Mouse (Mus musculus) heart, embryonic 11.5 days (tissue): ENCODE data around the gene Srebf2. TPM values are rescaled to one million over a fixed set of nuclear protein-coding genes. Genes with fewer than 3 reads are reported as not detected.

ENCODE experiments used
- ATAC-seq: fragments of 200-750 bp; cut with Nextera tagmentation; replicated peaks from 2 replicates; pipeline ENCODE4 v1.8.0; 2017; ENCODE audit warnings: moderate library complexity; ENCODE audit not compliant: insufficient number of reproducible peaks, low FRiP score, low TSS enrichment
- H3K27ac ChIP-seq: fragments of 300-500 bp; sonication (generic); 2 replicates; pipeline ENCODE4 v1.5.1; 2014; ENCODE audit warnings: mild to moderate bottlenecking, low read depth, low read length
- H3K27me3 ChIP-seq: fragments of 300-500 bp; sonication (generic); 2 replicates; pipeline ENCODE4 v1.6.1; 2014; ENCODE audit warnings: mild to moderate bottlenecking, low read length, mixed read lengths; ENCODE audit not compliant: control insufficient read depth, insufficient read depth
- H3K36me3 ChIP-seq: fragments of 300-500 bp; sonication (generic); 2 replicates; pipeline ENCODE4 v1.6.1; 2014; ENCODE audit warnings: mild to moderate bottlenecking, low read length, moderate library complexity, mixed read lengths; ENCODE audit not compliant: control insufficient read depth, insufficient read depth
- H3K4me1 ChIP-seq: fragments of 300-500 bp; sonication (generic); 2 replicates; pipeline ENCODE4 v1.6.1; 2014; ENCODE audit warnings: low read length; ENCODE audit not compliant: control insufficient read depth, insufficient read depth
- H3K4me2 ChIP-seq: fragments of 300-500 bp; sonication (generic); 2 replicates; pipeline ENCODE4 v1.6.1; 2014; ENCODE audit warnings: mild to moderate bottlenecking, moderate library complexity
- H3K4me3 ChIP-seq: fragments of 300-500 bp; sonication (generic); 2 replicates; pipeline ENCODE4 v1.5.1; 2014; ENCODE audit warnings: low read depth, low read length
- H3K9ac ChIP-seq: fragments of 300-500 bp; sonication (generic); 2 replicates; pipeline ENCODE4 v1.6.1; 2014; ENCODE audit warnings: mild to moderate bottlenecking, low read depth, low read length, moderate library complexity
- H3K9me3 ChIP-seq: fragments of 300-500 bp; sonication (generic); replicated peaks from 2 replicates; pipeline ENCODE4 v1.6.1; 2016; ENCODE audit warnings: low read length; ENCODE audit not compliant: control insufficient read depth
- WGBS: fragments of 180-500 bp; shearing (Covaris S2); extraction: QIAGEN DNeasy Blood & Tissue Kit; methylation state at CpG from one replicate; pipeline ENCODE4 v1.1.7; 2014; ENCODE audit not compliant: insufficient replicate concordance; 5-methylcytosine and 5-hydroxymethylcytosine counted together
- polyA plus RNA-seq: library from polyadenylated mRNA; unstranded; fragments of >200 nt; fragmentation: Nextera tagmentation; extraction: Ambion mirVana; gene quantifications from 2 replicates; pipeline ENCODE4 v1.2.1, GENCODE M21; 2014

Gene Srebf2
- polyA plus RNA-seq, 1 experiment from 2014 or later = 82.3 TPM

DNA sequence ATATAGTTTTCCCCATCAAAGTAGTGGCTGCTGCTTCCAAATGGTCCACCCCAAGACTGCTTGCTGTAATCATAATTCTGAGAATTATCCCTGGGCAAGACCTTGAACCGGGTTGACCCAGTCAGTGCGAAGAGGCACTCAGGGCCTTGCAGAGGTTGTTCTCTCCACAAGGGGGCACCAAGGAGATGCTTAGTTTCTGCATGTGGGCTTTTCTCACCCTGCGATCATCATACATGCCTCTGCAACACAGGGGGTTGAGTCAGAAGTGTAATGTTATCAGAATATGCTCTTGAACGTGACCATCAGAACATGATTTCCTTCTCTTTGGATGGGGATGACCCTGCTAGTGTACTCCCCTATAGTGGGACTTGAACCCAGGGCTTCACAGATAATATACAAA lies 8.4 kb upstream of the Srebf2 start:
- Histone ChIP-seq H3K4me1 (peaks cover 18% of the 10 kb centered on the region), H3K4me2 (no peak overlapping the region), H3K9ac (no peak overlapping the region), H3K9me3 (no peaks in the 10 kb centered on the region), H3K27me3 (no peaks in the 10 kb centered on the region), H3K27ac (no peak overlapping the region), H3K4me3 (no peak overlapping the region), H3K36me3 (no peaks in the 10 kb centered on the region)
- ATAC-seq = no peak
- 62% methylated on average over 4 of the region's 4 CpGs for WGBS

GRCm38 (mm10) chr15:82139196-82139595 lies 7.8 kb upstream of the Srebf2 start:
- WGBS = 82% methylated on average over 8 of the region's 8 CpGs
- Histone ChIP-seq H3K4me3 (no peak overlapping the region), H3K36me3 (no peaks in the 10 kb centered on the region), H3K27me3 (no peaks in the 10 kb centered on the region), H3K9me3 (no peaks in the 10 kb centered on the region), H3K27ac (no peak overlapping the region), H3K9ac (no peak overlapping the region), H3K4me2 (no peak overlapping the region), H3K4me1 (peaks cover 18% of the 10 kb centered on the region)
- no peak for ATAC-seq

DNA sequence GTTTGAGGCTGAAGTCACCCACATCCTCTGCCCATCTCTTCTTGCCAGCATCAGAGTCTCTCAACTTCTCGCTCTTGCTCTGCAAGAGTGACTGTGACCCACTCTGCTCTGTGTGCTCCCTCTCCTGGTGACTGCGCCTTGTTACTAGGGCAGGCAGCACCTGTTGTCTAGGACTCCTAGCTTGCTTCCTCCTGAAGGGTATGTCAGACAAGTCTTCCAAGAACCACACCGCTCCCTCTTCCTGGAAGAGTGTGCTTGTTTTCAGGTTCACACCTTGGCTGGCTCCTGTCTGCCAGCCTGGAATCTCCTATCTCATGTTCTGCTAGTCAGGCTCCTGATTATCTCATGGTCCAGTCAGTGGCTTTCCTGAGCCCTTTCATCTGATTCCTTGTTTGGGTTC lies 6.6 kb upstream of the Srebf2 start:
- ATAC-seq = no peak
- H3K9ac ChIP-seq = no peak overlapping the region; the same call in 1 of the 2 replicates
- H3K4me1 ChIP-seq = peaks cover 20% of the 10 kb centered on the region
- H3K9me3 ChIP-seq = no peaks in the 10 kb centered on the region
- no peak overlapping the region for H3K4me2 ChIP-seq
- 52% methylated on average over 3 of the region's 3 CpGs for WGBS
- no peaks in the 10 kb centered on the region for H3K36me3 ChIP-seq
- H3K27ac ChIP-seq = peak overlapping the region; percentile 46; the same call in 1 of the 2 replicates
- H3K4me3 ChIP-seq = no peak overlapping the region
- no peaks in the 10 kb centered on the region for H3K27me3 ChIP-seq

DNA sequence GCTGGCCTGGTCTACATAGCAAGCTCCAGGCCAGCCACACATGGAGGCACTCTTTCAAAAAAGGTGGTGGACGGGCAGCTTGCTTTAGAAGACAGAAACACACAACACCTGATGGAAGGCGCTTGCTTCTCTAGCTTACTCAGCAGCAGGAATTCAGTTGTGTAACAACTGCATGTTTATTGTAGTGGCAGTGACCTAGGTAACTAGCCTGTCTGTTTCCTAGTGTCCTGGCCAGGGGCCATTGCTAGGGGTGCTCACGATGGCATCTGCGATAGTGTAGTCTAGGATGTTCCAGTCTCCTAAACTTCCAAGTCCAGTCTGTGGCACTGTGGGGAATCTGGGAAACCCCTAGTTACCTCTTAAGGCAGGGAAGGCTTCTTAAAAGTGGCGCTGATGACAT lies 2.8 kb upstream of the Srebf2 start:
- H3K4me1 ChIP-seq = peaks cover 36% of the 10 kb centered on the region
- no peaks in the 10 kb centered on the region for H3K36me3 ChIP-seq
- no peak overlapping the region for H3K4me2 ChIP-seq
- H3K9me3 ChIP-seq = no peaks in the 10 kb centered on the region
- no peak overlapping the region for H3K9ac ChIP-seq
- ATAC-seq = no peak
- whole genome bisulfite sequencing = 86% methylated on average over 5 of the region's 5 CpGs
- no peaks in the 10 kb centered on the region for H3K27me3 ChIP-seq
- H3K4me3 ChIP-seq = no peak overlapping the region
- H3K27ac ChIP-seq = no peak overlapping the region

GRCm38 (mm10) chr15:82145408-82145807 lies 1.6 kb upstream of the Srebf2 start:
- Histone ChIP-seq H3K36me3 (no peaks in the 10 kb centered on the region), H3K9me3 (no peaks in the 10 kb centered on the region), H3K9ac (no peak overlapping the region), H3K4me3 (no peak overlapping the region), H3K4me2 (no peak overlapping the region), H3K27ac (peak overlapping the region; percentile 91), H3K4me1 (peaks cover 34% of the 10 kb centered on the region), H3K27me3 (no peaks in the 10 kb centered on the region)
- no peak for ATAC-seq
- 21% methylated on average over 2 of the region's 2 CpGs for WGBS

DNA sequence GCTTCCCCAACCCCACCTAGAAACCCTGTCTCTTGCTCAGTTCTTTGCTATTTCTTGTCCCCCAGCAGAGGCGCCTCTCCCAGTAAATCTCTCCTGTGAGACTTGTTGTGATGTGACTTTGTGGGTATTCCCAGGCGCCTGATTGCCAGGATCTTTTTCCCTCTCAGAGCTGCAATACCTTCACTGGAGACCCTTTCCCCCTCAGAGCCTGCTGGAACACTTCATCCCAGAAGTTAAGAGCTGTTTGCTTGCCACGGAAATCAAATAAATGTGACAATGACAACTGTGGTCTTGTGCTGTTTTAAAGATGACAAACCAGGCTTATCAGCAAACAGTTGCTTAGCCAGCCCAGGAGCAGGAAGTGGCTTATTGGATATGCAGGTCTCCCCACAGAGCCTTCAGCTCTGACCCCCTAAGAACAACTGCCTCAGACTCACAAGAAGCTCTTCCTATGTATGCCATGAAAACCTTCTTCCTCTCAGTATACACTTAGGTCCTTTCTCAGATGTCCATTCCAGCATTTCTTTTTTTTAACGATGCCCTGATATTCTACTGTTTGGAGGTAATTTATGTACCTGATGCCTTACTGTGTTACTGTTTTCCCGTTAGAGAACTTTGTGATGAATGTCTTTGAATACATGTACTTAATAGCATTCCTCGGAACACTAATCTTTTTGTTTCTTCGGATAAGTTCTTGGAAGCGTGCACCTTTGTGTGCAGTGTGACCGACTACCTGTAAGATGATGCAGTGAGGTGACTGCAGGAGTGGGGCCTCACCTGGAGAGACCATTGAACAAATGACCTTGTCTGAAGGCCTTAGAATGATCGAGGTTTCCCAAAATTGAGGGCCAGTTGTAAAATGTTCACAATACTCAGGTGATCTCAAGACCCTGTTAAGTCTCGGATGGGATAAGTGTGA lies 871 bp upstream of the Srebf2 start:
- peak overlapping the region; percentile 93 for H3K4me2 ChIP-seq
- peak overlapping the region; percentile 0; the same call in 1 of the 2 replicates for H3K9ac ChIP-seq
- peak overlapping the region; percentile 91 for H3K27ac ChIP-seq
- H3K4me3 ChIP-seq = peak overlapping the region; percentile 84
- H3K36me3 ChIP-seq = no peaks in the 10 kb centered on the region
- WGBS = 15% methylated on average over 11 of the region's 11 CpGs
- H3K4me1 ChIP-seq = peaks cover 27% of the 10 kb centered on the region
- no peak for ATAC-seq
- H3K27me3 ChIP-seq = no peaks in the 10 kb centered on the region
- no peaks in the 10 kb centered on the region for H3K9me3 ChIP-seq

GRCm38 (mm10) chr15:82147611-82148111 lies 680 bp downstream of the Srebf2 start:
- peaks cover 21% of the 10 kb centered on the region for H3K4me1 ChIP-seq
- peak overlapping the region; percentile 84 for H3K4me3 ChIP-seq
- peak overlapping the region; percentile 93 for H3K4me2 ChIP-seq
- peak overlapping the region; percentile 90 for H3K9ac ChIP-seq
- WGBS = under 1% methylated on average over 50 of the region's 50 CpGs
- H3K27ac ChIP-seq = peak overlapping the region; percentile 88
- no peaks in the 10 kb centered on the region for H3K27me3 ChIP-seq
- no peaks in the 10 kb centered on the region for H3K36me3 ChIP-seq
- peak; percentile 7; the same call in 1 of the 2 replicates for ATAC-seq
- no peaks in the 10 kb centered on the region for H3K9me3 ChIP-seq

GRCm38 (mm10) chr15:82148510-82148911 lies 1.5 kb downstream of the Srebf2 start:
- Histone ChIP-seq H3K36me3 (no peaks in the 10 kb centered on the region), H3K4me2 (peak overlapping the region; percentile 93), H3K27me3 (no peaks in the 10 kb centered on the region), H3K9ac (peak overlapping the region; percentile 90), H3K4me1 (peaks cover 21% of the 10 kb centered on the region), H3K4me3 (peak overlapping the region; percentile 84), H3K27ac (no peak overlapping the region), H3K9me3 (no peaks in the 10 kb centered on the region)
- ATAC-seq = no peak
- WGBS = 28% methylated on average over 9 of the region's 9 CpGs
